Mouse (Mus musculus) heart, embryonic 13.5 days (tissue): ENCODE measurements around the gene Maml3. TPM values are rescaled to one million over a fixed set of nuclear protein-coding genes. Genes with fewer than 3 reads are reported as not detected.
A peak's percentile ranks its signal among the peaks of the same experiment; 100 is the strongest.

Experiments used
- ATAC-seq: fragments of 200-750 bp; cut with Nextera tagmentation; 2 replicates; pipeline ENCODE4 v1.8.0; 2017; ENCODE audit warnings: moderate TSS enrichment; ENCODE audit not compliant: insufficient number of reproducible peaks, low FRiP score, low TSS enrichment; ENCODE audit errors: extremely low read depth
- H3K27ac ChIP-seq: fragments of 300-500 bp; sonication (generic); replicated peaks from 2 replicates; pipeline ENCODE4 v1.5.1; 2015; ENCODE audit warnings: moderate library complexity, mild to moderate bottlenecking, inconsistent platforms
- H3K27me3 ChIP-seq: fragments of 300-500 bp; sonication (generic); replicated peaks from 2 replicates; pipeline ENCODE4 v1.6.1; 2015; ENCODE audit warnings: mild to moderate bottlenecking, inconsistent platforms
- H3K36me3 ChIP-seq: fragments of 300-500 bp; sonication (generic); 2 replicates; pipeline ENCODE4 v1.6.1; 2015; ENCODE audit warnings: mild to moderate bottlenecking, inconsistent platforms
- H3K4me1 ChIP-seq: fragments of 300-500 bp; sonication (generic); 2 replicates; pipeline ENCODE4 v1.6.1; 2015; ENCODE audit warnings: inconsistent platforms
- H3K4me2 ChIP-seq: fragments of 300-500 bp; sonication (generic); 2 replicates; pipeline ENCODE4 v1.6.1; 2015; ENCODE audit warnings: inconsistent platforms, mild to moderate bottlenecking, moderate library complexity
- H3K4me3 ChIP-seq: fragments of 300-500 bp; sonication (generic); 2 replicates; pipeline ENCODE4 v1.5.1; 2015; ENCODE audit warnings: moderate library complexity, mild to moderate bottlenecking, inconsistent platforms
- H3K9ac ChIP-seq: fragments of 300-500 bp; sonication (generic); 2 replicates; pipeline ENCODE4 v1.6.1; 2015; ENCODE audit warnings: inconsistent platforms, mild to moderate bottlenecking, moderate library complexity
- H3K9me3 ChIP-seq: fragments of 300-500 bp; sonication (generic); 2 replicates; pipeline ENCODE4 v1.6.1; 2016; ENCODE audit warnings: inconsistent platforms
- whole genome bisulfite sequencing: fragments of 180-500 bp; shearing (Covaris S2); methylation state at CpG from one replicate; pipeline ENCODE4 v1.1.7; 2015; ENCODE audit warnings: mixed read lengths; 5-methylcytosine and 5-hydroxymethylcytosine counted together
- polyA plus RNA-seq: library from polyadenylated mRNA; unstranded; fragments of >200 nt; fragmentation: Nextera tagmentation; extraction: Ambion mirVana; gene quantifications from 2 replicates; pipeline ENCODE4 v1.2.1, GENCODE M21; 2015

The Maml3 gene
- polyA plus RNA-seq, 1 experiment from 2014 or later = 2.1 TPM

DNA sequence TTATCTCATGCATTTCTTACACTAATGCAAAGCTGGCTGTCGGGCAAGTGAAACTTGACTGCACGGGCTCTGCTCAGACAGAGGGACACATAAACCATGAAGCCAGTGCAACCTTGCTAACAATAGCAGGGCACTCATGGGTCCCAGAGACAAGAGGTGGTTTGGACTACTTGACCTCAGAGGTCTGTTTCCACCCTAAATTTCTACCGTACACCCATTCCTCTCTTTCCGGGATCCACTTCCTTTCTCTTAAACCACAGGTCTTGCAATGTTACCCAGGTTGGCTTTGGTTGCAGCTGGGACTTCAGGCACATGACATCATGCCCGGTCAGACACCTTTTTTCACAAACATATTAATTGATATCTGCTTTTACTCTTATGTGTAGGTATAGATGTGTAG is 331.3 kb downstream of the Maml3 start:
- Histone ChIP-seq H3K4me3 (no peak overlapping the region), H3K9ac (no peak overlapping the region), H3K4me2 (no peak overlapping the region), H3K4me1 (peaks cover 23% of the 10 kb centered on the region), H3K27ac (no peak overlapping the region), H3K36me3 (no peaks in the 10 kb centered on the region), H3K9me3 (peaks cover 4% of the 10 kb centered on the region; the same call in 1 of the 2 replicates), H3K27me3 (no peaks in the 10 kb centered on the region)
- ATAC-seq = no peak
- 76% methylated on average over 5 of the region's 5 CpGs for WGBS

DNA sequence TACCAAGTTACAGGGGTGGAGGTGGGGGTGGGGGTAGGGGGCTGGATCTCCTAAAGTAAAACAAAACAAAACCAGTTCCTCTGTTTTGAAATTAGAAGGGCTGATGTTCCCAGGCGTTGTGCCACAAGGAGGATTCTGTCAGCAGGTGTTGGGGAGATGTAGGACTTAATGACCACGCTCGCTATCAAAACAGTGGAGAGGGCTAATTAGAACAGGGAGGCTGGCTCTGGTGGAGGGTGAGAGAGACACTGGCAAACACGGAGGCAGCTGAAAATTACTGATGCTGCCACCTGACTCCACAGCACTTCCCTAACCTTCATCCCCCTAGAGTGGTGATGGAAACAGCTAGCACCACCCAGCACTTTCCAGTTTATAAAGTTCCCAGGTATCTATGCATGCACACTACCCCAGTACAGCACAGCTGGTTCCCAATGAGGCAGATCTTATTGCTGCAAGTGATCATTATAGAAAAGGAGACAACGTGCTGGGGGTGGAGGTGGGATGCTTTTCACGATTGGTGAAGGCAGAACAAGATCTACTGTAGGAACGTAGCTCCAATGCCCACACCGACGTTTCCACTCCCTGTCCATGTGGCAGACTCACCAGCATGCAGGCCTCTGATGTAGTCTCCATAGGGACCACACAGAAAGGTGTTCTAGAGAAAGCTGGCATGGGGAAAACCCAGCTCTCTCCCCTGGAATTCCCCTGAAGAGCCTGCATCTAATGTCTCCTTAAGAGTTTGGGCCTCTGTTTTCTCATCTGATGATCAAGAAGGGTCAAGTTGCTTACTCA is 332.8 kb downstream of the Maml3 start:
- no peak overlapping the region for H3K27ac ChIP-seq
- H3K9me3 ChIP-seq = peaks cover 4% of the 10 kb centered on the region; the same call in 1 of the 2 replicates
- H3K9ac ChIP-seq = no peak overlapping the region
- no peaks in the 10 kb centered on the region for H3K27me3 ChIP-seq
- H3K4me1 ChIP-seq = peaks cover 11% of the 10 kb centered on the region; the same call in 1 of the 2 replicates
- H3K36me3 ChIP-seq = no peaks in the 10 kb centered on the region
- H3K4me2 ChIP-seq = no peak overlapping the region
- ATAC-seq = no peak
- 67% methylated on average over 9 of the region's 9 CpGs for WGBS
- H3K4me3 ChIP-seq = no peak overlapping the region

DNA sequence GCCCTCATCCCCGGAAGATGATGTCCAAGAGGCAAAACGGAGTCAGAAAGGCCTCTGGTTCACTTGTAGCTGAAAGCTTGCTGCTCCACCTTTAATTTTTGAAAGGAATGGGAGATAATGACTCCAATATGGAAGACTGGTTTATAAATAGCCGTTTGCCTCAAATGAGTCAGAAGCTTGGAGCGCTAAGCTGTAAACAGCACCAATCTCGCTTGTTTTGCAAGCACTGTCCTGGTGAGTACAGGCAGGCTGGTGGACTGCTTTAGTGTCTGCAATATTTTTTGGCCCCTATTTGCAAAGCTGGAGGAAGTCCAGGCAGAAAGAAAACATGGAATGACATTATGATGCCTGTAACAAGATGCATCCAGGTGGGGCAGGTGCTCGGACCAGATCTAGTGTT is 335.7 kb downstream of the Maml3 start:
- no peak overlapping the region for H3K27ac ChIP-seq
- peaks cover 12% of the 10 kb centered on the region for H3K4me1 ChIP-seq
- no peaks in the 10 kb centered on the region for H3K36me3 ChIP-seq
- H3K9ac ChIP-seq = no peak overlapping the region
- peaks cover 4% of the 10 kb centered on the region; the same call in 1 of the 2 replicates for H3K9me3 ChIP-seq
- no peak overlapping the region for H3K4me2 ChIP-seq
- no peaks in the 10 kb centered on the region for H3K27me3 ChIP-seq
- no peak for ATAC-seq
- H3K4me3 ChIP-seq = no peak overlapping the region
- WGBS = 77% methylated on average over 6 of the region's 6 CpGs

DNA sequence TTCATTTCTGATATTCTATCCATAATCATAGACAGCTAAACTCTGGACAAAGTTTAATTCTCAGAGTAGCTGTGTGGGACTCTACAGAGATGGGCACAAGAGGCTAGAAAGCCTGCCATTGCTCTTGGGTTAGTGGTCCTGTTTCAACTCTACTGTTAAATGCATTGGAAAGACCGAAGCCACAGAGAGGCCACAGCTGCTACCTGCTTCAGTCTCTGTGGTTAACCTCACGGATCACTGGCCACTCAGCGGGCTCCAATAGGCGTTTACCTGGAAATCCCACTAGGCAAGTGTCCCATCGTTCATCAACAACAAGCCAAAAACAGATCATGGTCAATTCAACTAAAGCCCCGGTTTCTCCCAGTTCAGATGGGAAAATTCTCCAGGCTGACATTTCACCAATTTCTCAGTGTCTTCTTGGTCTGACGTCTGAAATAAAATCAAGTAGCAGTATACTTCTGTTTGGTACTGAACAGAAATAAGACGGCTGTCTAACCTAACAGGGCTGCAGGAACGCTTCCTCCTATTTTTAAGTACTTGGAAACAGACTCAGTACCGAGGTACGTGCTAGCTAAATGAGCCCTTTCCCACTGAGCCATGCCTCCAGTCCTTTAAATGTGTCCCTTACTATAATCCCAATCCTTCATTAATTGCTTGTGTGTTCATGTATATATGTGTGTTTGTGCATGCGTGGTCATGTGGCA is 339.5 kb downstream of the Maml3 start:
- Histone ChIP-seq H3K4me2 (no peak overlapping the region), H3K4me1 (peaks cover 9% of the 10 kb centered on the region), H3K9me3 (no peaks in the 10 kb centered on the region), H3K4me3 (no peak overlapping the region), H3K27ac (no peak overlapping the region), H3K9ac (no peak overlapping the region), H3K36me3 (no peaks in the 10 kb centered on the region), H3K27me3 (no peaks in the 10 kb centered on the region)
- WGBS = 79% methylated on average over 12 of the region's 12 CpGs
- no peak for ATAC-seq

DNA sequence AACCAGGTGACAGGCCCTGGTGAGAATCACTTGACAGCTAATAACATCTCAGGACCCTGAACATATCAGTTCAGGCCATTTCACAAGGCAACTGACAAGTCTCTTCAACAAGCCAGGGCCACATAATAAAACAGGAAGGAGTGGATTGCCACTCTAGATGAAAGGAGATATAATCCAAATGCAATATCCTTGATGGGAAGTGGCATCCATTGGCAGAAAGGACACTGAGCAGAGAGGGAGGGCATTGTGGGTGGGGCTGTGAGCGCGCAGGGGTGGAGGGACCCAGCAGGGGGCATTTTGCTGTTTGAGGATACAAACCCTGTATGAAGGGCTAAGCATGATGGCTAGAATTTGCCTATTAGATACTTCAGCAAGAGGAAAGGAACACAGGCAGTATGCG is 340.7 kb downstream of the Maml3 start:
- Histone ChIP-seq H3K27ac (no peak overlapping the region), H3K9ac (no peak overlapping the region), H3K9me3 (no peaks in the 10 kb centered on the region), H3K4me1 (peaks cover 7% of the 10 kb centered on the region), H3K36me3 (no peaks in the 10 kb centered on the region), H3K4me3 (no peak overlapping the region), H3K4me2 (no peak overlapping the region), H3K27me3 (no peaks in the 10 kb centered on the region)
- no peak for ATAC-seq
- 69% methylated on average over 3 of the region's 3 CpGs for WGBS

DNA sequence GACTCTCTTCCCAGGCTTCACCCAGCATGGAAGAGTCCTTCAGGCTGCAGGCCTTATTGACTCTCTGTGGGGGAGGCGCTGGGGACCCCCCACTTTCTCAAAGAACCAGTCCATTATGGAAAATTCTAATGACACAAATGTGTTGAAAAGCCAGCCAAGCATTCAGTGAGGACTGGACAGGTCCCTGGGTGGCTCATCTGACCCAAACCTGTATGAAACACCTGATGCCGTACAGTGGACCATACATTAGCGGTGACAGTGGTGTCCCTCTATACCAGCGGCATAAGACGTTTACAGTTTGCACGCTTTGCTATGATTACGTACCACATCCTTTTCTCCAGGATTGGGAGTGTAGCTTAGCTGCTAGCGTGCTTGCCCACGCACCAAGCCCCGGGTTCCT is 342.0 kb downstream of the Maml3 start:
- no peak overlapping the region for H3K9ac ChIP-seq
- no peaks in the 10 kb centered on the region for H3K27me3 ChIP-seq
- H3K36me3 ChIP-seq = no peaks in the 10 kb centered on the region
- H3K4me2 ChIP-seq = no peak overlapping the region
- peaks cover 4% of the 10 kb centered on the region; the same call in 1 of the 2 replicates for H3K4me1 ChIP-seq
- no peaks in the 10 kb centered on the region for H3K9me3 ChIP-seq
- ATAC-seq = no peak
- no peak overlapping the region for H3K27ac ChIP-seq
- H3K4me3 ChIP-seq = no peak overlapping the region
- 93% methylated on average over 10 of the region's 10 CpGs for WGBS

DNA sequence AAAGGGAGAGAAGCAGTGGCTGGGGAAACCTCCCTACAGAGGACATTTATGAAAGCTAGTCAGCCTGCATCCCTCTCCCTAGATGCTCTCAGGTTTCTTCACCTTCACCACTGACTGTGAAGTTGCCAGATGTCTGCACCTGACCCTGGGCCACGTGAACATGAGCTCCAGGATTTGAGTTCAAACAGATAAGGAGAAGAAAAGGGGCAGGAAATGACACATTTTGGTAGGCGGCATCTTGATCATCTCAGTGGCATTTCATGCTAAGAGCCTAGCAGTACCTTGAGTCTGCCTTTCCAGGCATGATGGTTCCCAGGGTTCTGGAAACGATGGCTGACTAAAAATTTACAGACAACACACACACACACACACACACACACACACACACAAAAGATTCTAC is 345.3 kb downstream of the Maml3 start:
- Histone ChIP-seq H3K27me3 (no peaks in the 10 kb centered on the region), H3K36me3 (no peaks in the 10 kb centered on the region), H3K4me1 (peaks cover 20% of the 10 kb centered on the region), H3K4me3 (no peak overlapping the region), H3K4me2 (no peak overlapping the region), H3K27ac (no peak overlapping the region), H3K9me3 (no peaks in the 10 kb centered on the region), H3K9ac (no peak overlapping the region)
- WGBS = 56% methylated on average over 3 of the region's 3 CpGs
- no peak for ATAC-seq

DNA sequence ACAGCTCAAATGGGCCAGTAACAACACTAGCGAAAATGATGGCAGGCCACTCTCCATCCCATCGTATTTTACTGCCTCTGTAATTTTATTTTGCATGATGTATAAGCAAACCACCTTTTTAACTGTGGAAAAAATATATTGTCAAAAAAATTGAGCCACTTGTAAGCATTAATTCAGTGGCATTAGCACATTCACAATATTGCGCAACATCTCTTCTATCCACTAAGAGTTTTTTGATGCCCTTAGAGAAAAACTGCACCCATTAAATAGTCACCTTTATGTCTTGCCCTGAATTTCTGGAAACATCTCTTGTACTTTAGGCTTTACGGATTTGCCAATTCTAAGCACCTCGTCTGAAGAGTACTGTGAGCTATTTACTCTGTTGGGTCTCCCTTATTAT is 347.8 kb downstream of the Maml3 start:
- no peak overlapping the region for H3K27ac ChIP-seq
- no peak for ATAC-seq
- H3K36me3 ChIP-seq = no peaks in the 10 kb centered on the region
- no peaks in the 10 kb centered on the region for H3K9me3 ChIP-seq
- H3K27me3 ChIP-seq = no peaks in the 10 kb centered on the region
- no peak overlapping the region for H3K9ac ChIP-seq
- peaks cover 16% of the 10 kb centered on the region for H3K4me1 ChIP-seq
- no peak overlapping the region for H3K4me3 ChIP-seq
- WGBS = 91% methylated on average over 5 of the region's 5 CpGs
- H3K4me2 ChIP-seq = no peak overlapping the region

DNA sequence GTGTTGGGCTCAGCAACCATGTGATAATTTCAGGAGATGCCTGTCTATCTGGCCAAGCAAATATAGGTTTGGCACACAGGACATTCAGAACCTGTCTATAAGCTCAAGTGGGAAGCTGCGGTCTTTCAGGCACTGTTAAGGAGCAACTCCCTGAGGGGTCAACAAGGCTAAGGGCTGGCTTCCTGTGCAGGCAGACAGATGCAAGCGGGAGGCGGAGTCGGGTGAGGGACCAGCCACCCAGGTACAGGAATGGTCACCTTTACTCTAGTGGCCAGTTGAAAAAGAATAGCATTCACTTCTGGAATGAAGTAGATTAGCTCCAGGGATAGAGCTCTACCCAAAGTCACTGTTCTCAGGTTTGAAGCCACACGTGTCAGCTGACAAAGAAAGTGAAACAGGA is 348.6 kb downstream of the Maml3 start:
- ATAC-seq = no peak
- Histone ChIP-seq H3K4me2 (no peak overlapping the region), H3K4me3 (no peak overlapping the region), H3K9ac (no peak overlapping the region), H3K9me3 (no peaks in the 10 kb centered on the region), H3K36me3 (no peaks in the 10 kb centered on the region), H3K27me3 (no peaks in the 10 kb centered on the region), H3K27ac (no peak overlapping the region), H3K4me1 (peaks cover 23% of the 10 kb centered on the region)
- WGBS = 65% methylated on average over 5 of the region's 5 CpGs

DNA sequence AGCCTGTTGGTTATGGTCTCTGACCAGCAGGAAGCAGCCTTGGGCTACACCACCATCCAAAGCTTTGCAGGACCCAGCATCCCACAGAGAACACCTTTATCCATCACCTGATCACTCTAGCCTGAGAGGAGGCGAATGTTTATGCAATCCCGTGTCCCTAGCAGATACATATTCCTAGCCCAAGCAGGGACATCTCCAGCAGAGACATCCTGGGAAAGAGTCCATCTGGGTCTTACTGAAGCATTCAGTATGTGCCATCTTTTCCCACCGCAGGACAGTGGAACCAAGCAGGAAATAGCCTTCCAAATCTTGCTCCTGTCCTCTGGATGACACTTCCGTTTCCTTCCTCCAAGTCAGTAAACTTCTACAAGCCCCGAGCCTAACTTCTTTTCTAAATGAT is 351.6 kb downstream of the Maml3 start:
- 64% methylated on average over 5 of the region's 5 CpGs for WGBS
- Histone ChIP-seq H3K9me3 (no peaks in the 10 kb centered on the region), H3K27me3 (no peaks in the 10 kb centered on the region), H3K4me2 (no peak overlapping the region), H3K36me3 (no peaks in the 10 kb centered on the region), H3K4me3 (no peak overlapping the region), H3K9ac (no peak overlapping the region), H3K27ac (no peak overlapping the region), H3K4me1 (peaks cover 53% of the 10 kb centered on the region)
- ATAC-seq = no peak

DNA sequence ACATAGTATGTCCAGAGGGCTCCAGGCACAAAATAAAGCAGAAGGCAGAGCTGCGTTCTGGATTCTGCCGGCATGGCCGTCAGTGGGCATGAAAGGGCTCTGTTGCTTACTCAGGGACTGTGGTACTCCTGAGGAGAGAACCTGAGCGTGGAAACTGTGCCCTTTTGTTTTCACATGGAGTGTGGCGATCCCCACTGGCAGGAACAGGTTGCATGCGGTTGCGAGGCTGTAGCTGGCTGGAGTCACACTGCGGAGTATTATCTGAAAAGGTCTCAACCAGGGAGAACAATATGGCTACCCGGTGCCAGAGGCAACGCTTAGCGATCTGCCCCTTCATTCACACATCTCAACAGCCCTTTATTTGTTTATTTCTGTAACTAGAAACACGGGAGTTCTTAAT is 353.4 kb downstream of the Maml3 start:
- no peak overlapping the region for H3K4me2 ChIP-seq
- H3K27ac ChIP-seq = 0 out of 2 replicates have a peak overlapping the region, but pooled peaks have one; percentile 97
- H3K27me3 ChIP-seq = no peaks in the 10 kb centered on the region
- H3K9me3 ChIP-seq = no peaks in the 10 kb centered on the region
- no peak for ATAC-seq
- H3K9ac ChIP-seq = no peak overlapping the region
- no peak overlapping the region for H3K4me3 ChIP-seq
- H3K4me1 ChIP-seq = peaks cover 53% of the 10 kb centered on the region
- H3K36me3 ChIP-seq = no peaks in the 10 kb centered on the region
- WGBS = 79% methylated on average over 12 of the region's 12 CpGs
